In genomic region chr3:101541571-101541970, GRCm38 (mm10) we compare ENCODE assay signal across 28 mouse cellular contexts.
A peak's percentile ranks its signal among the peaks of the same experiment; 100 is the strongest.
DNase-seq lines count a peak whose midpoint lies in the region; ATAC-seq lines count a peak whose summit lies in the region.
"Had no signal": no experiment of that assay in that cellular context is flagged by ENCODE, and none has a peak within 500 bp of the region (broad histone marks: within the 10 kb centered on the region; RNA-seq: fewer than 3 reads in every experiment).

No protein-coding gene starts in this region.

- H3K4me3 ChIP-seq in intestine, embryonic 15.5 days (replicated peaks), result no peak overlapping the region
- no peak overlapping the region for H3K4me3 ChIP-seq in kidney, embryonic 16.5 days (ENCODE audit: low read length)
- H3K4me3 ChIP-seq: embryonic facial prominence, embryonic 12.5 days; embryonic facial prominence, embryonic 15.5 days; erythroblast, embryonic 14.5 days; forebrain, embryonic 12.5 days; forebrain, embryonic 15.5 days; heart, adult 2 months; heart, embryonic 10.5 days; heart, embryonic 13.5 days; hindbrain, embryonic 13.5 days had no signal

- DNase-seq in thymus, postnatal 0 days (ENCODE audit: low spot score), result peak; percentile 27
- no peak for DNase-seq in thymus, postnatal 10 days (ENCODE audit: low spot score in 2 of 2)
- peak; percentile 54 for DNase-seq in induced T-regulatory cell, adult 2 months (ENCODE audit: low read depth)
- DNase-seq: adrenal gland, adult 2 months; adrenal gland, postnatal 14 days; cerebellum, adult 11 months; cerebellum, adult 2 months; cerebellum, adult 9-11 months; cerebellum, postnatal 25 days; gastrocnemius, postnatal 10 days; gastrocnemius, postnatal 36 days; heart, adult 2 months; heart, postnatal 14 days; kidney, adult 18-20 months had no signal

- no peak overlapping the region for H3K4me2 ChIP-seq in intestine, embryonic 15.5 days (replicated peaks)
- no peak overlapping the region for H3K4me2 ChIP-seq in kidney, embryonic 16.5 days (replicated peaks; ENCODE audit: low read depth, low read length)
- H3K4me2 ChIP-seq: embryonic facial prominence, embryonic 12.5 days; embryonic facial prominence, embryonic 15.5 days; forebrain, embryonic 12.5 days; forebrain, embryonic 15.5 days; heart, embryonic 13.5 days; hindbrain, embryonic 13.5 days had no signal

- H3K36me3 ChIP-seq in intestine, embryonic 15.5 days, result no peaks in the 10 kb centered on the region
- H3K36me3 ChIP-seq in kidney, embryonic 16.5 days (ENCODE audit: insufficient read depth, low read length), result no peaks in the 10 kb centered on the region
- H3K36me3 ChIP-seq: embryonic facial prominence, embryonic 12.5 days; embryonic facial prominence, embryonic 15.5 days; forebrain, embryonic 12.5 days; forebrain, embryonic 15.5 days; heart, embryonic 10.5 days; heart, embryonic 13.5 days; hindbrain, embryonic 13.5 days had no signal

- peak; percentile 76 for ATAC-seq in CD4-positive, CD25-positive, alpha-beta regulatory T cell, adult 4 months
- ATAC-seq in intestine, embryonic 15.5 days, result no peak
- ATAC-seq in kidney, embryonic 16.5 days (ENCODE audit: low FRiP score, low TSS enrichment), result no peak
- ATAC-seq in erythroblast, adult 5-6 weeks (replicated peaks; ENCODE audit: low FRiP score, poor library complexity, severe bottlenecking), result no peak
- ATAC-seq: forebrain, embryonic 15.5 days; hindbrain, postnatal 0 days; intestine, embryonic 16.5 days had no signal

- peaks cover 5% of the 10 kb centered on the region; the same call in 1 of the 2 replicates for H3K4me1 ChIP-seq in intestine, embryonic 15.5 days (replicated peaks)
- H3K4me1 ChIP-seq in kidney, embryonic 16.5 days (ENCODE audit: insufficient read depth, low read length), result no peaks in the 10 kb centered on the region
- H3K4me1 ChIP-seq: embryonic facial prominence, embryonic 12.5 days; embryonic facial prominence, embryonic 15.5 days; forebrain, embryonic 15.5 days; hindbrain, embryonic 13.5 days had no signal

- H3K27ac ChIP-seq in intestine, embryonic 15.5 days, result no peak overlapping the region
- H3K27ac ChIP-seq in kidney, embryonic 16.5 days (ENCODE audit: low read length), result no peak overlapping the region
- H3K27ac ChIP-seq: embryonic facial prominence, embryonic 12.5 days; embryonic facial prominence, embryonic 15.5 days; forebrain, embryonic 12.5 days; forebrain, embryonic 15.5 days; heart, adult 2 months; heart, embryonic 10.5 days; heart, embryonic 13.5 days; hindbrain, embryonic 13.5 days; hindbrain, postnatal 0 days had no signal

- no peaks in the 10 kb centered on the region for H3K9me3 ChIP-seq in intestine, embryonic 15.5 days
- no peaks in the 10 kb centered on the region for H3K9me3 ChIP-seq in kidney, embryonic 16.5 days (ENCODE audit: low read length)
- H3K9me3 ChIP-seq: embryonic facial prominence, embryonic 12.5 days; embryonic facial prominence, embryonic 15.5 days; forebrain, embryonic 12.5 days; forebrain, embryonic 15.5 days; heart, embryonic 10.5 days; heart, embryonic 13.5 days; hindbrain, embryonic 13.5 days had no signal

- H3K27me3 ChIP-seq in intestine, embryonic 15.5 days (replicated peaks), result no peaks in the 10 kb centered on the region
- H3K27me3 ChIP-seq in kidney, embryonic 16.5 days (ENCODE audit: insufficient read depth, low read length), result no peaks in the 10 kb centered on the region
- H3K27me3 ChIP-seq: embryonic facial prominence, embryonic 12.5 days; embryonic facial prominence, embryonic 15.5 days; forebrain, embryonic 15.5 days; heart, embryonic 13.5 days had no signal

- WGBS in intestine, embryonic 15.5 days, result 61% methylated on average over 6 of the region's 6 CpGs
- WGBS in kidney, embryonic 16.5 days, result 74% methylated on average over 6 of the region's 6 CpGs

- H3K9ac ChIP-seq in intestine, embryonic 15.5 days, result no peak overlapping the region
- no peak overlapping the region for H3K9ac ChIP-seq in kidney, embryonic 16.5 days (replicated peaks; ENCODE audit: low read length)
- H3K9ac ChIP-seq: embryonic facial prominence, embryonic 12.5 days; embryonic facial prominence, embryonic 15.5 days; forebrain, embryonic 12.5 days; forebrain, embryonic 15.5 days; heart, embryonic 13.5 days; hindbrain, embryonic 13.5 days had no signal

Comparison
In these comparisons a context has a peak if more than half of its experiments do, and no peak if none do; other contexts are left out.
1. DNase-seq: peak in thymus, postnatal 0 days (single experiment) and induced T-regulatory cell, adult 2 months (single experiment); none in thymus, postnatal 10 days (0 of 2).